Mouse (Mus musculus): ENCODE measurements around the gene Fbxl22. TPM values are rescaled to one million over a fixed set of nuclear protein-coding genes. Genes with fewer than 3 reads are reported as not detected.
A peak's percentile ranks its signal among the peaks of the same experiment; 100 is the strongest.

Fbxl22 gene
- polyA plus RNA-seq (2014; fragmentation: Nextera tagmentation; extraction: Ambion mirVana): 1.8 and 2.3 TPM in 2 replicates

GRCm38 (mm10) chr9:66514256-66514770 lies at the start of gene Fbxl22:
Fbxl22 (minus strand) TSS chr9:66514593.
- H3K4me2 ChIP-seq (replicated peaks; ENCODE audit: low read depth, low read length): no peak within 1 kb of the TSS
- no peaks in the 10 kb centered on the region for H3K9me3 ChIP-seq (ENCODE audit: control insufficient read depth, low read length)
- peak within 1 kb of the TSS; percentile 99; the same call in 1 of the 2 replicates for H3K27ac ChIP-seq (ENCODE audit: low read depth, low read length)
- 64% methylated on average over 17 of the region's 17 CpGs for WGBS
- no peak for ATAC-seq (ENCODE audit: low FRiP score, low TSS enrichment)
- H3K27me3 ChIP-seq (ENCODE audit: control insufficient read depth, insufficient read depth, low read length): no peaks in the 10 kb centered on the region
- H3K4me1 ChIP-seq (ENCODE audit: control insufficient read depth, insufficient read depth, low read length): peaks cover 19% of the 10 kb centered on the region
- no peak within 1 kb of the TSS for H3K9ac ChIP-seq (ENCODE audit: low read depth, low read length)
- H3K36me3 ChIP-seq (ENCODE audit: control insufficient read depth, insufficient read depth, low read length): peaks cover 47% of the 10 kb centered on the region
- H3K4me3 ChIP-seq (ENCODE audit: low read length): no peak within 1 kb of the TSS

DNA sequence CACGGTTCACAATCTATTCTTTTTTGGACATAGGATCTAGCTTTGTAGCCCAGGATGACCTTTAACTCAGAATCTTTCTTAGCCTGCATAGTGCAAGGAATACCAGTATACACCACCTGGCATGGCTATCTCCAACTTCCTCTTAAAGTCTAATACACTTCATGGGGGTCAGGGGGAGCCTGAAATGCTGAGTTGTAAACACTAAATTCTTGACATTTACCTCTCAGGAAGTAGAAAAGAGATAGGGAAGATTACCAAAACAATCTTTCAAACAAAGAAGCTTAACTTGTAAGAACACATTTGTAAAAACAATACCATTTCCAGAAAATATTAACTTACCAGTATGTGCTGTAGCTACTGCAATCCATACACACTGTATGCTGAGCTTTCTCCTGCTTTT lies 47.8 kb upstream of the Fbxl22 start:
- no peaks in the 10 kb centered on the region for H3K27me3 ChIP-seq (ENCODE audit: control insufficient read depth, insufficient read depth, low read length)
- no peaks in the 10 kb centered on the region for H3K36me3 ChIP-seq (ENCODE audit: control insufficient read depth, insufficient read depth, low read length)
- no peak overlapping the region for H3K9ac ChIP-seq (ENCODE audit: low read depth, low read length)
- H3K4me1 ChIP-seq (ENCODE audit: control insufficient read depth, insufficient read depth, low read length): 0 out of 2 replicates have a peak, but pooled peaks cover 2% of the 10 kb centered on the region
- H3K27ac ChIP-seq (ENCODE audit: low read depth, low read length): no peak overlapping the region
- no peak overlapping the region for H3K4me3 ChIP-seq (ENCODE audit: low read length)
- no peak for ATAC-seq (ENCODE audit: low FRiP score, low TSS enrichment)
- H3K4me2 ChIP-seq (replicated peaks; ENCODE audit: low read depth, low read length): no peak overlapping the region
- 76% methylated on average over 1 of the region's 1 CpGs for WGBS
- H3K9me3 ChIP-seq (ENCODE audit: control insufficient read depth, low read length): no peaks in the 10 kb centered on the region

GRCm38 (mm10) chr9:66561496-66561895 lies 47.1 kb upstream of the Fbxl22 start:
- no peak overlapping the region for H3K9ac ChIP-seq (ENCODE audit: low read depth, low read length)
- H3K4me1 ChIP-seq (ENCODE audit: control insufficient read depth, insufficient read depth, low read length): 0 out of 2 replicates have a peak, but pooled peaks cover 2% of the 10 kb centered on the region
- no peaks in the 10 kb centered on the region for H3K9me3 ChIP-seq (ENCODE audit: control insufficient read depth, low read length)
- H3K27ac ChIP-seq (ENCODE audit: low read depth, low read length): no peak overlapping the region
- WGBS: 93% methylated on average over 2 of the region's 2 CpGs
- no peak overlapping the region for H3K4me2 ChIP-seq (replicated peaks; ENCODE audit: low read depth, low read length)
- no peaks in the 10 kb centered on the region for H3K36me3 ChIP-seq (ENCODE audit: control insufficient read depth, insufficient read depth, low read length)
- no peaks in the 10 kb centered on the region for H3K27me3 ChIP-seq (ENCODE audit: control insufficient read depth, insufficient read depth, low read length)
- H3K4me3 ChIP-seq (ENCODE audit: low read length): no peak overlapping the region
- no peak for ATAC-seq (ENCODE audit: low FRiP score, low TSS enrichment)

GRCm38 (mm10) chr9:66560728-66561127 lies 46.3 kb upstream of the Fbxl22 start:
- Histone ChIP-seq H3K9me3 (ENCODE audit: control insufficient read depth, low read length) (no peaks in the 10 kb centered on the region), H3K36me3 (ENCODE audit: control insufficient read depth, insufficient read depth, low read length) (no peaks in the 10 kb centered on the region), H3K4me2 (replicated peaks; ENCODE audit: low read depth, low read length) (no peak overlapping the region), H3K27ac (ENCODE audit: low read depth, low read length) (no peak overlapping the region), H3K9ac (ENCODE audit: low read depth, low read length) (no peak overlapping the region), H3K27me3 (ENCODE audit: control insufficient read depth, insufficient read depth, low read length) (no peaks in the 10 kb centered on the region), H3K4me1 (ENCODE audit: control insufficient read depth, insufficient read depth, low read length) (0 out of 2 replicates have a peak, but pooled peaks cover 2% of the 10 kb centered on the region), H3K4me3 (ENCODE audit: low read length) (no peak overlapping the region)
- WGBS: 50% methylated on average over 1 of the region's 1 CpGs
- no peak for ATAC-seq (ENCODE audit: low FRiP score, low TSS enrichment)

GRCm38 (mm10) chr9:66560295-66560694 lies 45.9 kb upstream of the Fbxl22 start:
- Histone ChIP-seq H3K4me2 (replicated peaks; ENCODE audit: low read depth, low read length) (no peak overlapping the region), H3K36me3 (ENCODE audit: control insufficient read depth, insufficient read depth, low read length) (no peaks in the 10 kb centered on the region), H3K27ac (ENCODE audit: low read depth, low read length) (no peak overlapping the region), H3K4me1 (ENCODE audit: control insufficient read depth, insufficient read depth, low read length) (0 out of 2 replicates have a peak, but pooled peaks cover 2% of the 10 kb centered on the region), H3K27me3 (ENCODE audit: control insufficient read depth, insufficient read depth, low read length) (no peaks in the 10 kb centered on the region), H3K4me3 (ENCODE audit: low read length) (no peak overlapping the region), H3K9me3 (ENCODE audit: control insufficient read depth, low read length) (no peaks in the 10 kb centered on the region), H3K9ac (ENCODE audit: low read depth, low read length) (no peak overlapping the region)
- ATAC-seq (ENCODE audit: low FRiP score, low TSS enrichment): no peak
- 66% methylated on average over 2 of the region's 2 CpGs for WGBS

- H3K9ac ChIP-seq (ENCODE audit: low read depth, low read length): no peak overlapping the region
- H3K36me3 ChIP-seq (ENCODE audit: control insufficient read depth, insufficient read depth, low read length): no peaks in the 10 kb centered on the region
- no peaks in the 10 kb centered on the region for H3K9me3 ChIP-seq (ENCODE audit: control insufficient read depth, low read length)
- WGBS: 99% methylated on average over 4 of the region's 4 CpGs
- no peak for ATAC-seq (ENCODE audit: low FRiP score, low TSS enrichment)
- H3K27ac ChIP-seq (ENCODE audit: low read depth, low read length): no peak overlapping the region; the same call in 1 of the 2 replicates
- no peaks in the 10 kb centered on the region for H3K27me3 ChIP-seq (ENCODE audit: control insufficient read depth, insufficient read depth, low read length)
- no peak overlapping the region for H3K4me3 ChIP-seq (ENCODE audit: low read length)
- H3K4me2 ChIP-seq (replicated peaks; ENCODE audit: low read depth, low read length): no peak overlapping the region
- 0 out of 2 replicates have a peak, but pooled peaks cover 2% of the 10 kb centered on the region for H3K4me1 ChIP-seq (ENCODE audit: control insufficient read depth, insufficient read depth, low read length)
Observed at GRCm38 (mm10) chr9:66558971-66559370, 44.6 kb upstream of the Fbxl22 start.

- ATAC-seq (ENCODE audit: low FRiP score, low TSS enrichment): no peak
- no peak overlapping the region for H3K9ac ChIP-seq (ENCODE audit: low read depth, low read length)
- H3K4me1 ChIP-seq (ENCODE audit: control insufficient read depth, insufficient read depth, low read length): no peaks in the 10 kb centered on the region
- no peak overlapping the region for H3K4me3 ChIP-seq (ENCODE audit: low read length)
- H3K27ac ChIP-seq (ENCODE audit: low read depth, low read length): no peak overlapping the region
- peaks cover 60% of the 10 kb centered on the region for H3K36me3 ChIP-seq (ENCODE audit: control insufficient read depth, insufficient read depth, low read length)
- no peaks in the 10 kb centered on the region for H3K27me3 ChIP-seq (ENCODE audit: control insufficient read depth, insufficient read depth, low read length)
- WGBS: 85% methylated on average over 4 of the region's 4 CpGs
- H3K4me2 ChIP-seq (replicated peaks; ENCODE audit: low read depth, low read length): no peak overlapping the region
- no peaks in the 10 kb centered on the region for H3K9me3 ChIP-seq (ENCODE audit: control insufficient read depth, low read length)
Observed at GRCm38 (mm10) chr9:66542785-66543184, 28.4 kb upstream of the Fbxl22 start.

GRCm38 (mm10) chr9:66521595-66521994 lies 7.2 kb upstream of the Fbxl22 start:
- no peak for ATAC-seq (ENCODE audit: low FRiP score, low TSS enrichment)
- Histone ChIP-seq H3K4me2 (replicated peaks; ENCODE audit: low read depth, low read length) (no peak overlapping the region), H3K36me3 (ENCODE audit: control insufficient read depth, insufficient read depth, low read length) (peaks cover 76% of the 10 kb centered on the region), H3K27me3 (ENCODE audit: control insufficient read depth, insufficient read depth, low read length) (no peaks in the 10 kb centered on the region), H3K4me1 (ENCODE audit: control insufficient read depth, insufficient read depth, low read length) (no peaks in the 10 kb centered on the region), H3K4me3 (ENCODE audit: low read length) (no peak overlapping the region), H3K27ac (ENCODE audit: low read depth, low read length) (no peak overlapping the region), H3K9ac (ENCODE audit: low read depth, low read length) (no peak overlapping the region), H3K9me3 (ENCODE audit: control insufficient read depth, low read length) (no peaks in the 10 kb centered on the region)
- WGBS: 96% methylated on average over 3 of the region's 3 CpGs

DNA sequence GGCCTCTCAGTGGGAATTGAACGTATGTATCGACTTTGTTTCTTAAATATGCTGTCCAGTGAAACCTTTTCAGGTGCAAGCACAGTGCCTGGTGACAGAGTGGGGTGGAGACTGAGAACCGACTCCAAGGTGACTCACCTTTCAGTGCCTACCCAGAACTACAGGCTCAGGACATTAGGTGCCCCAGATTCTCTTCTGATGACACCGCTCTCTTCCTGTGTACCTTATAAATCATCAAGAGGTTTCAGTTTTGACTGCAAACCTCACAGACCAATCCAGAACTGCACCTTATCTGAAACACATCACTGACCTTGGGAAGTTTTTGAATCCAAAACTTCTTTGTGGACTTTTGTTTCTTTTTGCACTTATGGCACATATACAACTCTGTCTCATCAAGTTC lies 5.9 kb upstream of the Fbxl22 start:
- WGBS: 94% methylated on average over 4 of the region's 4 CpGs
- Histone ChIP-seq H3K4me1 (ENCODE audit: control insufficient read depth, insufficient read depth, low read length) (no peaks in the 10 kb centered on the region), H3K4me2 (replicated peaks; ENCODE audit: low read depth, low read length) (no peak overlapping the region), H3K27me3 (ENCODE audit: control insufficient read depth, insufficient read depth, low read length) (no peaks in the 10 kb centered on the region), H3K9ac (ENCODE audit: low read depth, low read length) (no peak overlapping the region), H3K36me3 (ENCODE audit: control insufficient read depth, insufficient read depth, low read length) (peaks cover 73% of the 10 kb centered on the region), H3K4me3 (ENCODE audit: low read length) (no peak overlapping the region), H3K9me3 (ENCODE audit: control insufficient read depth, low read length) (no peaks in the 10 kb centered on the region), H3K27ac (ENCODE audit: low read depth, low read length) (no peak overlapping the region)
- ATAC-seq (ENCODE audit: low FRiP score, low TSS enrichment): no peak

Data from kidney, embryonic 14.5 days (tissue).